Mouse (Mus musculus): Measurements from ENCODE around the gene Mmgt2.
A peak's percentile ranks its signal among the peaks of the same experiment; 100 is the strongest.

Mmgt2 gene

DNA sequence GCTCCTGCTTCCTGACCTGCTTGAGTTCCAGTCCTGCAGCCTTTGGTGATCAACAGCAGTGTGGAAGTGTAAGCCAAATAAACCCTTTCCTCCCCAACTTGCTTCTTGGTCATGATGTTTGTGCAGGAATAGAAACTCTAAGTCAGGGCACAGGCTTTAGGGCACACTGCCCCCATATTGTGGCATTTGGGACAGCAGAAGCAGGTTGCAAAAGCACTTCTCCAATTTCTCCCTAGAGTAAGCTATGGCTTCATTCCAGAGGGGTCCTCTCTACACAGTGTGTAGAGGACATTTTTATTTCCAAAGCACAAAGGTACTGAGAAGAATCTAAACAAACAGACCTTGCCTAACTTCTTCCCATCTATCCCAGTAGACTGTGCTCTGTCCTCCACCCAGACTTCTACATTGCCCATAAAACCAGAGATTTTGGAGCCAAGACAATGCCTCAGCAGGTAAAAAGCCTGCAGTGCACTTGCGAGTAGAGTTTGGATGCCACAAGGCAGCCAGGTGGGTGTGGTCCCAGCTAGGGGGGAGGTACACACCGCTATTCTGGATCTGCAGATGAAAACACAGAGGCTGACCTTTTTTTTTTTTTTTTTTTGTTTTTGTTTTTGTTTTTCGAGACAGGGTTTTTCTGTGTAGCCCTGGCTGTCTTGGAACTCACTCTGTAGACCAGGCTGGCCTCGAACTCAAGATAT lies 26.7 kb upstream of the Mmgt2 start:
- no peak for DNase-seq (ENCODE audit: low spot score)

- DNase-seq (ENCODE audit: low spot score), result no peak
These were observed 25.6 kb upstream of the Mmgt2 start for GRCm38 (mm10) chr11:62622850-62623249.

DNA sequence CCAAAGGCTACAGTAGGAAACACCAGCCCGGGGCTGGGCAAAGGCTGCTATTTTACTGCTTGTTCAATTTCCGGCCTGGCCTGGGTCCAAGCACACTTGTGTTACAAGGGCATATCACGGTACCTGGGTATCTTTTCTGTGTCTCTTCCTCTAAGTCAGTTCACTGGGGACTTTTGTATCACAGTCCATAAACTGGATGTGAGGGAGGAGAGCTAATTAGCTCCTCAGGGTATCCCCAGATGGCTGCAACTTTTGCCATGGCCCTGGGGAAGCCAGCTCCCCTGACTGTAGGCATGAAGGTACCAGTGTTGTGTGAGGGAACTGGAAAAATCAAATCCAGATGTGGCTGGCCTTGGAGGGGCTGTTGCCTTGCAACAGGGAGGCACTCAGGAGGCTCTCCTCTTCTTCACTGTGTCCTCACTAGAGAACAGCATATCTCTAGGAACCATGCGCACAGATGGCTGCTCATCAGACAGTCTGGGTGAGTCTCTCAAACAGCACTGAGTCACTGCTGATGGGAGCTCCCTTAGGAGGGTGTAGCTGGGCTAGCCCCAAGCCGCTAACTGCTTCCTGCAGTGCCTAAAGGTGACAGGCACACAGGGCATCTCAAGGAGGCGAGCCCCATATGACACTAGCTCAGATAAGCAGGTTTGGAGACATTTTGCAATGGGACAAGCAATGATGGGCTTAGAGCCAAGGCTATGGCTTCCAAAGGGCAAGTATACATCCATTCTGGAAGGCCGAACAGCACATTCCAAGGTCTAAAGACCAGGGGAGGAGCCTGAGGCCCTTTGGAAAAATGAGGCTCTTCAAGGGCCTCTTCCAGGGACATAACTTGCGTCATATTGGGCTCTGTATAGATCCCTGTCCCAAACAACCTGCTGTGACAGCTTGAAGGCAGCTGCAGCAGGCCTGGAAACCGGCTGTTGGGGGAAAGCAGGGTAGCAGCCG lies 23.8 kb upstream of the Mmgt2 start:
- peak; percentile 49 for DNase-seq (ENCODE audit: low spot score)

DNA sequence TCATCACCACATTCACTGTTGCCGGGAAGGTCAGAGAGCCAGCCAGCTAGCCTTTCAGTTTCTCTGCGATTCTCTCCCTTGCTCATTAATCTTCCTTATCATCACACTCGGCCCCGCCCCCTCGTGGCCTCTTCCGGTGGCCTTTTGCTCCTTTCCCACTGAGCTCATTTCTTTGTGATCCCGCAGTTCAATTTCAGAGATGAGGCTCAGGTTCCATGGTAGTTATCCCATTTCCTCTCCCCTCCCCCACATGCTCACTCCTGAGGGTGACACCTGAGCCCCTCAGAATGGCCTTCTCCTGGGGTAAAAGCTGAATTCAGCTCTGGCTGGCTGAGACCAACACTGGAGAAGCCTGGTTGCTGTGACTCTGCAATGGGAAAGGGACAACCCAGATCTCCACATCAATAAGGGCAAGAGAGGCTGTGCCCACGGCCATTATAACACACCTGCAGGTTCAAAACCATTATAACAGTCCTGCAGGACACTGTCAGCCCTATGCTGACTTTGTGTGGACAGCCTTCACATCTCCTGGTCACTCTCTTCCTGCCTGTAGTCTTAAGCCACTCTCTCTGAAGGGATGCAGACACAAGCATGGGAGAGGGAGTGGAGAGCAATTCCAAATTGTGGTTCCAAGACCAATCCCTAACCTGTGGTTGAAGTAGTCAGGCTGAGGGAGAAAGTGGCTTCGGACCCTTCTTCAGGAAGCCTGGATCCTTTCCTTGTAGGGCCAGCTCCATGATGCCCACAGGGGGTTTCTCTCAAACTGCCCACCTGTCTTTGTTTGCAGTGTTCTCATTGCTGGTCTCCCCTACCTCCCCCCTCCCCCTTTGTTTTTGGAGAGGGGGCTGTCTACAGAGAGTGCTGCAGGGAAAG lies 18.9 kb upstream of the Mmgt2 start:
- no peak for DNase-seq (ENCODE audit: low spot score)

DNA sequence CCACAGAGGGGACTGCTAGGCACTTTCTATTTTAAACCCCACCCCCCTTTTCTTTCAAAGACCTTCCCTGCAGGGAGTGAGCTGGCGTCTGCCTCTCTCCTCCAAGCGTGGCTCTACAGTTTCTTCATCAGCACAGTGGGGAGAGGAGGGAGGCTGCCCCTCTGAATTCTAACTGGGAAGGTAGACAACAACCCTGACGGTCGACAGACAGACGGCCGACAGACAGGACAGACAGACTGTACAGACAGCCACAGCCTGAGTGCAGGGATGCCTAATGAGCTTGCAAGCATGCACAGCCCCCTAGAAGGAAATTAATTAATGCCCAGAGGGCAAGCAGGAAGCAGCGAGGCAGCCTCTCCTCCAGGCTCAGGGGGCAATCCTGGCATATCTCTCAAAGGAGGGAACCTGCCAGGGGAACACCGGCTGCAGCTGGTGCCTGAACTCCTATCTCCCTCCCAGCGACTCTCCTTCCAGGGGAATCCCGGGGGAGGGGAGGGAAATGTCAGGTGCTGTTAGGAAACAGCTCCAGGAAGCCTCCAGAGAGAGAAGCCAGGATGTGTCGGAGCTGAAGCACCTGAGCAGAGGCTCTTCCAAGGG lies 18.1 kb upstream of the Mmgt2 start:
- DNase-seq (ENCODE audit: low spot score), result no peak

- no peak for DNase-seq (ENCODE audit: low spot score)
These were observed 17.3 kb upstream of the Mmgt2 start for GRCm38 (mm10) chr11:62631138-62631537.

DNA sequence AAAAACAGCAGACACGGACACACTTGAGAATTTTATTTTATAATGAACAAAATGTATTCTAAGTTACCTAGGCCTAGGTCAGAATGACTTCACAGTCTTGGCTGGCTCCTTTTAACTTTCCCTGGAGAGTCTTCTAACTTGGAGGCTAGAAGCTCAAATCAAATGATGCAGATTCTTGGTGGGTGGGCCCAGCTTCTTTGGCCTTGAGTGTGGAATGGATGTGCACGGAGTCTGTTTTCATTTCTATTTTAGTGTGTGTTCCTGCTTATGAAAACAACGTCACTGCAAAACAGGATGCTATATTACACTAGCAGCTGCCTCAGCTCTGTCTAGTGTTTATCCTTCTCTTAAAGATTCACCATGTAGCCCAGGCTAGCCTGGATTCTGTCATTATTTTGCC lies 13.1 kb upstream of the Mmgt2 start:
- no peak for DNase-seq (ENCODE audit: low spot score)

DNA sequence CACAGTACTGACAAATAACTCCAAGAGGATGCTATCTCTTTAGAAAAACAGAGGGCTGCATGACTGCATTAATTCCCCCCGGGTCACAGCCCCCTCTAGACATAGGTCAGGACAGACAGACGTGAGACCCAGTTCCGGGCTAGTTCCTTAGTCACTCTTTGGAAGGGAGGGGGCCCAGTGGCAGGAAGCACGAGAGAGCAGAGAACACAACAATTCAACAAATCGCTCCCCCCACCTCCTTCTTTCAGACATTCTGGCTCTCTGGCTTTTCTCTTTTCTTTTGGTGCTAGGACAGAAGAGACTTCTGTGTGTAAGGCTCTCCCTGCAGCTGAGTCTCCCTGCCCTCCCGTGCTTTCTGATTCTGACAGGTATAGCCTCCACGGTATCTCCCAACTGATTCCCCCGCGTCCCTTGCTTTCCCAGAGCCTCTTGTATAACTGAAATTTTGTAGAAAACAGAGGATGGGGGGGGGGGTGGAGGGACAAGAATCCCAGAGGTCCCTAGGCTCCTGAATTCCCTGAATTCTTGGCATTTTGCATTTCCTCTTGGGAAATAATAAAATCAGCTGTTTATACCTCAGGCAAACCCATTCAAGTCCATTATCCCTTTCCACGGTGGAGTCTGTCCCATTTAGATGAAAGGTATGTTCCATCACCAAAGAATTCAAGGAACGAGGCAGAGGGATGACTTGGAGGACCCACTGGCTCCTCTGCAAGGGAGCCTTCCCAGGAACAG lies 12.2 kb upstream of the Mmgt2 start:
- DNase-seq (ENCODE audit: low spot score), result no peak

DNA sequence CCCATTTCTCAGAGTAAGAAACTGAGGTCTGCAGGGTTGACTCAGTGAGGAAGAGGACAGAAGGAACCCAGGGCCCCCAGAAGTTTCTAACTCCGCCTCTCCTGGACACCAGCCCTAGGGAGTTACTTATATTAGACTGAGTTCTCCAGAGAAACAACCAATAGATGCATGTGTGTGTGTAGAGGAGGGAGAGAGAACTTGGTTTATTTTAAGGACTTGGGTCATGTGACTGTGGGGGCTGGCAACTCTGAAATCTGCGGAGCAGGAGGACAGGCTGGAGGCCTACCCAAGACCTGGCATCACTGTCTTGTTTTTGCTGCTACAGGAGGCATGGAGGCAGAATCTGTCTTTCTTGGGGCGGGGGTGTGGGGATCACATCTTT lies 11.6 kb upstream of the Mmgt2 start:
- DNase-seq (ENCODE audit: low spot score), result no peak

DNA sequence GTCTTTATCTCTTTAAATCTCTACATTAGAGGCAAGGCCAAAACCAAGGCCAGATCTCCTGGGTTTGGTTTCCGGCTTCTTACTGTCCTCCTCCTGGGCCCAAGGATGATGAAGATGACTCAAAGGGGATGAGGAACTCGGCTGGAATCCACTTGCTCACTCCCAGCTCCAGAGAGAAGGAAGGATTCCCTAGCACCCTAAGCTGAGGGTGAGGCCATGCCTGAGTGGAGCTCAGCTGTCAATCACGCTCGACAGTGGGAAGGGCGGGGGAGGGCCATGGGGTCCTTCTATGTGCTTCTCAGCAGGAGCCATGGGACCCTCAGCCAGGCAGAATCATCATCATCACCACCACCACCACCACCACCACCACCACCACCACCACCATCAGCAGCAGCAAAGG lies 11.1 kb upstream of the Mmgt2 start:
- no peak for DNase-seq (ENCODE audit: low spot score)

- DNase-seq (ENCODE audit: low spot score), result no peak
These were observed 10.7 kb upstream of the Mmgt2 start for GRCm38 (mm10) chr11:62637806-62638205.

- no peak for DNase-seq (ENCODE audit: low spot score)
These were observed 10.1 kb upstream of the Mmgt2 start for GRCm38 (mm10) chr11:62638402-62638801.

DNA sequence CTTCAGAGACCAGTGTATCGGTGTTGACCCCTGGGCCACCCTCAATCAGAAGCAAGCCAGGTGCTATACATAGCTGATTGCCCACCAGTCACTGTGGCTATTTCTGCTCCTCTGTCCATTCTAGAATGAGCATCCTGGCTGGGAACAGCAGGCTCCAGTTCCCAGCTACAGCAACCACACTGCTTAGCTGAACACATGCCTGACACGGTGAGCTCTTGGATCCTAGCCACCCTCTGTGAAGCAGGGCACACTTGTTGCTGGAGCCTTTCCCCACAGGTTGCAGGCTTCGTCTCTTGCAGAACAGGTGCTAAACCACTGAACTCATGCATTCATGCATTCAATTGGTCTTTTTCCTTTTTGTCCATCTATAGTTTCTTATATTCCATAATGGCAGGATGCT lies 8.1 kb upstream of the Mmgt2 start:
- DNase-seq (ENCODE audit: low spot score), result no peak

GRCm38 (mm10) chr11:62642023-62642844 lies 6.2 kb upstream of the Mmgt2 start:
- DNase-seq (ENCODE audit: low spot score), result no peak

DNA sequence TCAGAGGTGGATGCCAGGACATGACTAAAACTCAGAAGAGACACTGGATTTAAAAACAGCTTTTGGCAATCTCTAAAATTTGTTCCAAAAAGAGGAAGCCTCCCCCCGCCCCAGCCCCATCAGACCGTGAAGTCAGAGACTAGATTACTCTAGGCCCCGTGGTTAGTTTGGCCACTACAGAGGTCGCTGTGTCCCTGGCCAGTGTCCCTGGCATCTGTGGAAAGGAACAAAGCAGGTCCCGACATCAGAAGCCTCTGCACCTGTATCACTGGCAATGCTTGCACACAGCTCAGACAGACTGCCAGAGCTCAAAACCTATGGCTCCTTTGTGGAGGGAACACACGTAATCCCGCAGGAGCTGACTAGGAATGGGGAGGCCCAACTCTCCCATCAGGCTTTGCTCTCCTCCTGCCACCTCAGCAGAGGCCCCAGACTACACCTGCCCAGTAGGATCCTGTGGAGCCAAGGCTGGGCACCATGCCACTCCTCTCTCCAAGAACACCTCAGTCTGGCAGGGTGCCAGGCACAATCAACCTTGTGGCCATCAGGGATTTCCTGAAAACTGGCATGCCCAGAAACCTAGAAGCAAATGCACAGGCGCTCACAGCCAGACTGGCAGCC lies 5.3 kb upstream of the Mmgt2 start:
- no peak for DNase-seq (ENCODE audit: low spot score)

DNA sequence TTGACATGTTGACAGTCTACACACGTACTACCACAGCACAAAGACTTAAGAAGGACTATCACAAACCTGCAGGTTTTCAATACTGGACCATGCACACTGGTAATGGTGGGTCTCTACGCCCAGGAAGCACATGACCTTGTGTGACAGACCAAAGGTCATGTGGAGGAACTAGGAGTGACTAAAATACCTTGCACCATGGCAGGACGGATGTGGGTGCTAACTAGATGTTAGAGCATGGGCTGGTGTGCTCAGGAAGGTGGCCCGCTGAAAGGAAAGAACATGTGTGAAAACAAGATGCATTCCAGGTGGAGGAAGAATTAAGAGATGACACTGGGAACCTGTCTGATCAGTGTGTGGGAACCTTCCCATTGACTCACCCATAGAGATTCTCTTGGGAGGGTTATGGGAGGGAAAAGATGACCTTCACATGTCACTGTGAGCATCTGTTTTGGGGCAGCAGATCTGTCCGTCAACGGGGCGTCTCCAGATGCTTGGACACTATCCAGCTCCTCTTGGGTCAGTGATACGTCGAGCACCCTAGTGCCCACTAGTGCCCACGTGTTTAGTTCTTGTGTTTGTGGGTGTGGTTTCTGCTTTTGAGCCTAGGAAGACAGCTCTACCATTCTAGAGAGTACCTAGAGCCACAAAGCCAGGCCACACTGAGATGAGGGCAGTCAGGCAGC lies 4.6 kb upstream of the Mmgt2 start:
- DNase-seq (ENCODE audit: low spot score), result no peak

DNA sequence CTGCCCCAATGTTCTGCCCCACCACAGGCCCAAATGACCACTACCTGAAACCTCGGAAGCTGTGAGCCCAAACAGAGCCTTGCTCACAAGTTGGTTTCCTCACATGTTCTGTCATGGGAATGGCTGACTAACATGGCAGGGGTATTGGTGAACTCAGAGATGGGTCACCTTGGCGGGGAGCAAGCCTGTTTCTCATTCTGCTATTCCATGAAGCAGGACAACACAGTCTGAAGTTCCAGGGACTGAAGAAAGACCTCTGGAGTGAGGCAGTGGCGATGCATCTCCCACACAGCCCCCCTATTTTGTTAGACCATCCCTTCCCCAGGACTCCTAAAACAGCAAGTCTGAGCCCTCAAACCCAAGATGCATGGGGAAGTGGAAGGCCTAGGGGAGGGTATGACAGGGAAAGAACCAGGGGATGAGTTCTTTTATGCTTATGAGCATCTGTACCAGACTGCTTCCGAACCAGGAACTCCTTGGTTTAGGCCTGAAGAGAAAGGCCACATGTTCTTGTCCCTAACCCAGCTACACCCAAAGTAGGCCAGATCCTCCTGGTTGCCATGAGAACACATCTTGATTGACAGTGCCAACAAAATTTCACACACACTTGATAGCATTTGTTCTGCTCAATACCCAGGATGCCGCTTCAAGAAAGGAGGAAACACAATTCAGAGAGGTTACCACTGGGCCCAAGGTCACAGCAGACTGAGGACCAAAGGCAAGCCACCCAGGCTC lies 3.7 kb upstream of the Mmgt2 start:
- DNase-seq (ENCODE audit: low spot score), result no peak

DNA sequence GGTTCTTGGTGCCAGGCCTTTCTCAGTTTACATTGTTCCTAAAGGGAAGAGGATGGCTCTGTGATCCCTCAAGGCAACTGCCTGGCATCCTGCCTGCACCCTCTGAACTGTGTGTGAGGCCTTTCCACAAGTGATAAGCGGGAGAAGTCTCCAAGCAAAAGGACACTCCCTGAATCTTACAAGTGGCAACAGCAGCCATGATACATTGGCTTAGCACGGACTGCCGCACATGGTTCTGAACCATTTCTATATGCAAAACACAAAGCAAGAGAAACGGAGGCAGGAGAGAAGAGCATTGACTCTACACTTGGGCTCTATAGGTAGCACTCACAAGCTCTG lies 3.2 kb upstream of the Mmgt2 start:
- no peak for DNase-seq (ENCODE audit: low spot score)

Measured in adipocyte (in vitro differentiated cells).